Mouse (Mus musculus): ENCODE data around the gene Wdr83.

DNA sequence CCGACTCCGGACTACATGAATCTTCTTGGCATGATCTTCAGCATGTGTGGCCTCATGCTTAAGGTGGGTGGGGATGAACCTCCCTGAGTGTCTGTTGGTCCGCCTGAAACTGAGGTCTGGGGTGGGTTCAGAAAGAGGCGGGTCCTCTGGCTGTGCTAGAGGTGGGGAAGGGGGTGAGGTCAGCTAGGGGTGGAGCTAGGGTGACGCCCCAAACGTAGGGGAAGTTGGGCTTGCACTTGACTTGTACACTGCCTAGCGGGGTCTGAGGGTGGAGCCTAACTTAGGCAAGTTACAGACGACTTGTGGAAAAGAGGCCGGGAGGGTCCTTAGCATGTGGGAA lies at the start of gene Wdr83:
- TF ChIP-seq CTCF (IDR thresholded peaks at IDR 0.05; ENCODE audit: insufficient read depth, low read length) (no peak), POLR2A (IDR thresholded peaks at IDR 0.05; ENCODE audit: borderline replicate concordance, extremely low read depth, low read depth, low read length) (no peak)
